Mouse (Mus musculus) thymus, adult 2 months (tissue): ENCODE measurements at regions not wholly inside any gene's neighbourhood (a gene's known extent, or its start where the extent isn't known, plus 50 kb on each side); places are given as distances from the start of the nearest gene placed in this dataset.

Experiments used
- CTCF ChIP-seq: fragments of 200-500 bp; IDR thresholded peaks from 2 replicates; pipeline ENCODE4 v1.5.1; 2012; ENCODE audit warnings: mild to moderate bottlenecking, control low read depth, low read length, moderate library complexity, borderline replicate concordance; ENCODE audit not compliant: control insufficient read depth, poor library complexity, insufficient read depth; ENCODE audit errors: extremely low read depth
- POLR2A ChIP-seq: fragments of 200-500 bp; IDR thresholded peaks from 2 replicates; pipeline ENCODE4 v1.6.1; 2012; ENCODE audit warnings: mild to moderate bottlenecking, low read length, control low read depth, moderate library complexity; ENCODE audit not compliant: control insufficient read depth, poor library complexity, insufficient read depth; ENCODE audit errors: extremely low read depth

DNA sequence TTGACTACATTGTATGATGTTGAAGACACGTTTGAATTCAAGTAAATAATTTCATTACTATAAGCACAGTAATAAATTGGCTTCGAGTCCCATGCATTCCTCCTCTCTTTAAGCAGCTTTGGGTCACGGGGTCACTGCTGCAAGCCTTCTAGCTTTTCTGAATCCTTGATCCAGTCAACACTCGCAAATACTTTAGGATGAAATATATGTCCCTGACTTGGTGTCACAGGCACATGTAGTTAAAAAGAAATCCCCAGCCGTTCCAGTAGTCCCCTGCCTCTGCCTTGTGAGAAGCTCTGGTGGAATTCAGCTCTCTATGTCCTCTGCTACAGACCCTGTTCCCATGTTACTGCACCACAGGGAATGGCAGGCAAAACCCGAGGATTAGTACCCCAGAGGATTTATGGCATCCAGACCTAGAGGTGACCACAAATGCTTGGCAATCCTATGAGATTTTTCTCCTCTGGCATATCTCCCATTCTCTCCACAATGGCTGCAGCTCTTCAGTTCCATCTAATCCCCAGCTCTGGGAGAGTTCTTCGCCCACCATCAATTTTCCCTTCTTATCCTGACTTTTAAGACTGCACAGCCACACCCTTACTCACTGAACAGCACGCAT lies 449.0 kb downstream of the Fat4 start:
- TF ChIP-seq POLR2A (no peak), CTCF (no peak)
